Mouse (Mus musculus) lung, postnatal 36 days (tissue): ENCODE measurements around the gene Phf21a.

Source experiments
- DNase-seq: peaks from one replicate; pipeline ENCODE4 v3.0.0; 2022; ENCODE audit warnings: mixed read lengths

Phf21a gene

GRCm38 (mm10) chr2:92240299-92240698, 147.4 kb downstream of the Phf21a start:
- DNase-seq = peak; percentile 34

- DNase-seq = no peak
These were observed 147.9 kb downstream of the Phf21a start for GRCm38 (mm10) chr2:92240816-92241215.

- DNase-seq = no peak
These were observed 148.4 kb downstream of the Phf21a start for GRCm38 (mm10) chr2:92241317-92241716.

DNA sequence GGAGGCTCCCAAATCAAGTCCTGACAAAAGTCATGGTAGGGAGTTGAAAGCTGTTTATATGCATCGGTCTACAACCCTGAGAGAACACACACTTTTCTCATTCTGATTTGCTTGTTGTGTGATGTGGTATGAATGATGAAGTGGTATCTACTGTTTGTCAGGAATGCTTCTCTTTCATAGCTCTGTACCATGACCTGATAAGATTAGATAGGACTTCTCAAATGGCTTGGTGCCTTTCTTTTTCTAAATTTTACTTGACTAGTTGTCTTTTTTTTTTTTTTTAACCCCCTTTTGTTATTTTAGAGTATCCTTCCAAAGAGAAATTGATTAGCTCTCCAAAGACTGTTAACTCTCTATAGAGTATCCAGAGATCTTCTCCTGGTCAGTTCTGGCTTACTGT, 153.2 kb downstream of the Phf21a start:
- DNase-seq = no peak

- DNase-seq = no peak
These were observed 154.8 kb downstream of the Phf21a start for GRCm38 (mm10) chr2:92247711-92248110.

GRCm38 (mm10) chr2:92250472-92250871, 157.6 kb downstream of the Phf21a start:
- no peak for DNase-seq

DNA sequence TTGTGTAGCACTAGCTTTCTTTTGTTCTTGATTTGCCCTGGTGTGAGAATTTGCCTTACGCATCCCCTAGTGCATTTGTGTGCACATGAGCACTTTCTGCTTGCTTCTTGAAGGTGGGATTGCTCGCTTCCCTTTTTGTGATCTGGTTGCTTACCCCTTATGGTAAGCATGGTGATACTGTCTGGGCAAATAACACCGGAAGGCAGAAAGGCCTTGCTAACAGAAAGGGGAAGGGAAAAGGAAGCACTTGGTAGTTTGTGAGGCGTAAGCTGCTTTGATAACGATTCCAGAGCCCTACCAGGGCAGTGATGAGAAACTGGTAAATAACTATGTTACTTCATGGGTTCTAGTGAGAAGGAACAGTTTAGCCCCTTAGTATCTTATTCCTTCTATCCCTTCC, 160.9 kb downstream of the Phf21a start:
- DNase-seq = peak; percentile 8

DNA sequence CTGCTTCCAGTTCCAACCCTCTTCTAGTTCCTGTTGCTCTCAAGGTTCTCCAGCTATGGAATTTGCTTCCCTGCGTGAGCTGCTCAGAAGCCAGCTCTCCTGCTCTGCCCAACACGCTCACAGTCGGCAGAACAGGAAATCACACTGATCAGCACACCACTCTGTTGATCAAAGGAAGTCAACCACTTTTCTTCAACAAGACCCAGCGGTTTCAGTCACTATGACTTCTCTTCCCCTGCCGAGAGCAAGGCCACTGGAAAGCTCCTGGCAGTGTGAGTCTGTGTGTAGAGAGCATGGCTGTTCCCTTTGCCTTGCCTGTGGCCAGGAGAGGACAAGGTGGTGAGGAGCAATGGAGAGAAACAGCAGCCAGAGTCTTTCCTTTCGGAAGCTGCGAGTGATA, 163.2 kb downstream of the Phf21a start:
- DNase-seq = no peak

GRCm38 (mm10) chr2:92257372-92257956, 164.5 kb downstream of the Phf21a start:
- DNase-seq = no peak

DNA sequence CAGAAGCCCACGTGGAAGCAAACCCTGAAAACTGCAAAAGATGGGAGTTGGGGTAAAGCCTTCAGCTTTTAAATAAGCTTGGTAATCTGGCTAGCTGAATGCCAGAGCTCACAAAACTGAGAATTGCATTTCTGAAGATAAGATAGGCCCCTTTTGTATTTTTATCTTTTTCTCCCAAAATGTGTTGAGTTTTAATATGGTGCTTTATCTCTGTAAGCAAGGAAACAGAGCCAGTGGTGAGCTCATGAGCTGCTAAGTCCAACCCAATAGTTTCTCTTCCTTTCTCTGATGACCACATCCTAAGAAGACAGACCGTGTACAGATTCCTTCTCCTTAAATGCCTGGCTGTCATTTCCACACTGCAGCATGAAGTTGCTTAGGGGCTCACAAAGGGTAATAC, 167.0 kb downstream of the Phf21a start:
- no peak for DNase-seq

DNA sequence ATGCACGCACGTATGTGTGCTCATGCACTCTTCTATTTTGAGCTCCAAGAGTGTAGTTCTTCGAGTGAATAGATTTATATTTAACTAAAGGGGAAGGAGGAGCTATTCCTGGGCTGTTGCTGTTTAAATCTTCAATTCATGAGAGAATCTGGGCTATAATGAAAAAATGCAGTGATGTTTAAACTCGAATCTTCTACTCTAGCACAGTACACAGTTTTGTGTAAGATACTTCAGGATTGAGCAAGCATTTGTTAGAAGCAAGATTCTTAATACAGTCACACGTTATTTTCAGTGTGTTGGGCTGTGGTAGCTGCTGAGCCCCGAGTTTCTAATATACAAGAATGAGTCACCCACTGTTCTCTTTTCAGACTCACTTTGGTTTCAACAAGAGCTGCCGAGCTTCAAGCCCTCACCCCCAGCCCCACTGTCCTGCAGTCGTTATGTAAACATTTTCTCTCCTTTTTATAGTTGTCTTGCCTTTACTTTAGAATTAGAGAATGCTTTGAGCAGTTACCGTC, 173.2 kb downstream of the Phf21a start:
- no peak for DNase-seq

GRCm38 (mm10) chr2:92269227-92269626, 176.3 kb downstream of the Phf21a start:
- no peak for DNase-seq

DNA sequence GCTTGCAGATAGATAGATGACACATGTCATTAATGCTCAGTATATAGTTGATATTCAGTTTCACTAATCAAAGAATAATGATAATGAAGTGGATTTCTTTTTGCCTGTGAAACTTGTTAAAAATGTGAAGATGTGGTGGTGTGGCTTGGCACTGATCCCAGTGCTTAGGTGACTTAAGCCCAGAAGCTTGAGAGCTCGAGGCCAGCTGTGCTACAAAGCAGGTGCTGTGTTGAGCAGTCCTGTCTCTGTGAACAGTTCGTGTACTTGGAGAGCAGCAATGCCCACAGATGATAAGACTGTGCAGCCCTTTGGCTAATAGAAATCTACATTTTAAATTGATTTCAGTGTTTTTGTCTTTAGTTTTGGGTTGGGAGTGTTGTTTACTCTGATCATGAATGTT, 179.6 kb downstream of the Phf21a start:
- no peak for DNase-seq

GRCm38 (mm10) chr2:92273101-92273801, 180.3 kb downstream of the Phf21a start:
- DNase-seq = peak; percentile 12

- DNase-seq = no peak
These were observed 180.9 kb downstream of the Phf21a start for GRCm38 (mm10) chr2:92273802-92274183.

DNA sequence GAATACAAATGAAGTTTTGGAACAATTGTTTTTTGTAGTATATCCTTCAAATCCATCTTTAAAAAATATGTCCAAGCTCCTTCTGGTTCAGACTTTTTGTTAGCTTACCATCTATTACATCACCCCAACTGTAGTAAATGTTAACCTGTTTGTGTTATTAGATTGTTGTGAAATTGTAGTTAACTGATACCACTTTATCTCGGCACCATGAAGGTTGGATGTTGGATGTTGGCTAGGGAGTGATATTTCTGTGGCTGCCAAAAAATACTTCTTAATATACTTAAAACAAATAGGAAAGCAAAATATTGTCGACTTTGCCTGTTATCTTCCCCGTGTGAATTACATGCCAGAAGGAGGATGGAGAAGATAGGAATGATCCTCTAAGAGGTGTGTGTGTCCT, 184.9 kb downstream of the Phf21a start:
- no peak for DNase-seq

DNA sequence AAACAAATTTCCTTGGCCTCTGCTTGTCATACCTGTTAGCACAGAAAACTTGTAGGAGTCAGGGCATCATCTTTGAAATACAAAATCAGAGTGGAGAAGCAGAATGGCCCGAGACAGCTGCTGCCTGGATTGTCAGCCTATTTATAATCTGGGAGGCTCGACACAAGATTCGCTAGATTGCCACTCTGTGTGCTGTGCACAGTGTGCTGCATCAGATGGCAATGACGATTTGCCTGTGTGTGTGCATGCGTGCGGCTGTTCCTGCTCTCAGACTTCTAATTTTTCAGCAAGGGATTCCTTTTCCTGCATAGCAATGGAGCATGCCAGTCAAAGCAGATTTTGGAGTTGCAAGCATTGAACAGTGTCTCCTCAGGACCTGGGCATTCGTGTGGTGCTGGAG, 185.7 kb downstream of the Phf21a start:
- DNase-seq = no peak

- DNase-seq = no peak
These were observed 186.5 kb downstream of the Phf21a start for GRCm38 (mm10) chr2:92279398-92279797.

- DNase-seq = no peak
These were observed 192.7 kb downstream of the Phf21a start for GRCm38 (mm10) chr2:92285597-92285996.

GRCm38 (mm10) chr2:92289335-92289734, 196.4 kb downstream of the Phf21a start:
- DNase-seq = peak; percentile 56

GRCm38 (mm10) chr2:92291526-92291925, 198.6 kb downstream of the Phf21a start:
- no peak for DNase-seq

DNA sequence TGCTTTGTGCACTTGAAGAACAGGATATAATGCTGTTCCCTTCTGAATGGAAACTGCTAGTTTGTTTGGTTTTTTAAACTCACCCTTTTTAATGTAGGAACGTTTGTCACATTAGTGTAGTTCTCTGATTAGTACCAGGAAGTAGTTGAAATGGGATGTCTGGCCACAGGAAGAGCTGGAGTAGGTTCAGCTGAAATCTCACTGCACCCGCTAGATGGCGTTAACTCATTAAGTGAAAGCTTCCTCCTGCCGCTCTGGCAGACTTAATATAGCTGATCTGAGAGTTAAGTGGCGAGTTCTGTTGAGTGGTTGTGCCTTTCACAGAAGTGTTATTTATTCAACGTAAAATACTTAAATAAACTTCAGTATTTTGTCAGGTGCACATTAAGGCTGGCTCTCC, 203.5 kb downstream of the Phf21a start:
- peak; percentile 95 for DNase-seq

DNA sequence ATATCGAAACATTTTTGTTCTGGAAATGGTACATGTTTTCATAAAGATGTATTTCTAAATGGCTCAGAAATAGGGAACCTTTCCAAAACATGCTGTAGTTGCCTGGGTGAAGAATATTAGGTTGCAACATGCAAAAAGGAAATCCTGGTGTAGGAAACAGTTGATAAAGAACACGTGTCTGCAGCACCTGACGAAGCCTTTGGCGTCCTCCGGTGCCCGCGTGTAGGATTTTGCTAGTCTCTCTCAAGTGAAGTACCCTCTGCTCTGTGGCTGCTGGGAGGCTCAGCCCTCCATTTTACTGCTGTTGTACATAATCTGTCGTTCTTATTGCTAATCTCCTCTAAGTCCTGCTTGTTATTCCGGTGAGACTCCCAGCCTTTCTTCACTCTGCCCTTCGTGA, 207.0 kb downstream of the Phf21a start:
- DNase-seq = peak; percentile 16

DNA sequence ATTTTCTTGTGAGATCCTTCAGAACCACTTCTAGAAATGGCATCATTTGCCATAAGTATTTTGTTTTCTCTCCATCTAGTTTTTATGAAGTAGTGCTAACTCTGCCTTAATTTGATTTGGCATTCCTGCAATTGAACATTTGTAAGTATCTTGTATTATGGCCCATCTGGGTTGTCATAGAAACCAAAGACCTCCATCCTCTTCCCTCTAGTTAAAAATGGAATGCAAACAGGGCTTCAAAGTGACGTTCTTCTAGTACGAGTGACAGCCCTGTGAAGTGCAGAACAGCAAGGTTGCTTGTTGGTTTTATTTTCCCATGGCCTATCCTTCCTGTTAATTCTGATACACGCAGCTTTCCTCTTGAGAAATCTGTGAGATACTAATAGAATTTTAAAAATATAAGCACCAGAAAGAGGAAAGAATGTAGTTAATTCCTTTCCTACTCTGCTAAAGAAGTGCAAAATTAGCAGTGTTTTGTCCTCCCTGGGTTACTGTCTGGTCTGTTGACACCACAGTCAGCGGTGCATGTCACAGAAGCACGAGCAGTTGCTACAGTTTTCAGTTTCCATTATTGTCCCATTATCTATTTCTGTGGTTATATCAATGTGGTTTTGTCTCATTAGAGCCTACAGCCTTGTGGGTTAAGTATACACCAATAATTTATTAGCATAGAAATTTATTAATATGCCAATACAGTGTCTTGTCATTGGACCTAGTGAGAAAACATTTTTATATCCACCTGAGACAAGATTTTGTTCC, 209.1 kb downstream of the Phf21a start:
- no peak for DNase-seq
